Mouse (Mus musculus) liver, embryonic 15.5 days (tissue): ENCODE results near the gene Gm20388. TPM values are rescaled to one million over a fixed set of nuclear protein-coding genes. Genes with fewer than 3 reads are reported as not detected.

ENCODE experiments used
- ATAC-seq: fragments of 200-750 bp; cut with Nextera tagmentation; 2 replicates; pipeline ENCODE4 v1.8.0; 2017; ENCODE audit warnings: moderate number of reproducible peaks, mild to moderate bottlenecking, moderate library complexity; ENCODE audit not compliant: insufficient read depth
- H3K27ac ChIP-seq: fragments of 300-500 bp; sonication (generic); replicated peaks from 2 replicates; pipeline ENCODE4 v1.5.1; 2015; ENCODE audit warnings: mild to moderate bottlenecking, inconsistent platforms
- H3K27me3 ChIP-seq: fragments of 300-500 bp; sonication (generic); 2 replicates; pipeline ENCODE4 v1.6.1; 2015; ENCODE audit warnings: mild to moderate bottlenecking, inconsistent platforms
- H3K36me3 ChIP-seq: fragments of 300-500 bp; sonication (generic); replicated peaks from 2 replicates; pipeline ENCODE4 v1.6.1; 2015; ENCODE audit warnings: moderate library complexity, mild to moderate bottlenecking, inconsistent platforms
- H3K4me1 ChIP-seq: fragments of 300-500 bp; sonication (generic); replicated peaks from 2 replicates; pipeline ENCODE4 v1.6.1; 2015; ENCODE audit warnings: inconsistent platforms
- H3K4me2 ChIP-seq: fragments of 300-500 bp; sonication (generic); 2 replicates; pipeline ENCODE4 v1.6.1; 2015; ENCODE audit warnings: moderate library complexity, mild to moderate bottlenecking, inconsistent platforms
- H3K4me3 ChIP-seq: fragments of 300-500 bp; sonication (generic); replicated peaks from 2 replicates; pipeline ENCODE4 v1.5.1; 2015; ENCODE audit warnings: mild to moderate bottlenecking, inconsistent platforms
- H3K9ac ChIP-seq: fragments of 300-500 bp; sonication (generic); 2 replicates; pipeline ENCODE4 v1.6.1; 2015; ENCODE audit warnings: moderate library complexity, mild to moderate bottlenecking, inconsistent platforms
- H3K9me3 ChIP-seq: fragments of 300-500 bp; sonication (generic); replicated peaks from 2 replicates; pipeline ENCODE4 v1.6.1; 2016; ENCODE audit warnings: inconsistent platforms
- WGBS: fragments of 180-500 bp; shearing (Covaris S2); methylation state at CpG from one replicate; pipeline ENCODE4 v1.1.7; 2015; ENCODE audit warnings: mixed read lengths; ENCODE audit not compliant: insufficient replicate concordance; 5-methylcytosine and 5-hydroxymethylcytosine counted together
- polyA plus RNA-seq: library from polyadenylated mRNA; unstranded; fragments of >200 nt; fragmentation: Nextera tagmentation; extraction: Ambion mirVana; gene quantifications from 2 replicates; pipeline ENCODE4 v1.2.1, GENCODE M21; 2015

Gm20388 gene
- polyA plus RNA-seq, 1 experiment from 2014 or later, result not detected

DNA sequence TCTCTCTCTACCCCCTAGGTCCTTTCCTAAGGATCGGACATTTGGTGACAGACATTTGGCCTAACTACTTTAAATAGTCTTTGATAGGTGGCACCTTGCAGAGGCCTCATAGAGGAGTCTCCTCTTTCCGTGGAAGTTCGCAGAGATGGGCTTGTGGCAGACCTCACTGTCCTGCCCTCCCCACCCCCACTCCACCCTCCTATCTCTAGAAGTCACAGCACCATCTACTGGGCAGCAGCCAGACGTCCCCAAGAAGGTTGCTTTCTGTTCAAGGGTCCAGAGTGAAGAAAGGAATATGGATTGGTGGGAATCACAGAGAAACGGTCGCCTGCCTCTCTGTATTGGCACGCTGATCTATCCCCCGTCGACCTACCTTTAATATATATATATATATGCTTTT, 1482.5 kb downstream of the Gm20388 start:
- WGBS, result 12% methylated on average over 9 of the region's 9 CpGs
- no peaks in the 10 kb centered on the region for H3K36me3 ChIP-seq
- no peak overlapping the region for H3K4me3 ChIP-seq
- no peak overlapping the region for H3K9ac ChIP-seq
- no peaks in the 10 kb centered on the region for H3K4me1 ChIP-seq
- no peaks in the 10 kb centered on the region for H3K9me3 ChIP-seq
- peaks cover 60% of the 10 kb centered on the region for H3K27me3 ChIP-seq
- no peak overlapping the region for H3K27ac ChIP-seq
- ATAC-seq, result no peak
- H3K4me2 ChIP-seq, result no peak overlapping the region

DNA sequence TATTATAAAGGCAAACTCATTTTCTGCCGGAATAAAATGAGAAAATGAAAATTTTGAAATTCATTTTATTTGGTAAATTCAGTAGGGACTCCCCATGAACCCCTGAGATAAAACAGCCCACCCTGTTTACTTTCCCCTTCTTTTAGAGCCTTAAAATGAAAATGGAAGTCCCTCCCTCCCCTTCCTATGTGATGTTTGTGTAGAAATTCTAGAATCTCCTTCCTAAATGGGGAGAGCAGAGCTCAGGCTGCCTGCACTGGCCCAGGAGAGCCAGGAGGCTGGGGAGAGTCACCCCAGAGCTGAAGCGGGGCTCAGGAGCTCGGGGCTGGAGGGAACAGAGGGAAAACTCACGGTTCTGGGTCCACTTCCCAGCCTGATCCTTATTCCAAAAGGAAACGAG, 1484.0 kb downstream of the Gm20388 start:
- H3K4me3 ChIP-seq, result no peak overlapping the region
- no peaks in the 10 kb centered on the region for H3K36me3 ChIP-seq
- no peak overlapping the region for H3K27ac ChIP-seq
- peaks cover 60% of the 10 kb centered on the region for H3K27me3 ChIP-seq
- peaks cover 3% of the 10 kb centered on the region; the same call in 1 of the 2 replicates for H3K4me1 ChIP-seq
- H3K9me3 ChIP-seq, result no peaks in the 10 kb centered on the region
- H3K4me2 ChIP-seq, result no peak overlapping the region
- 38% methylated on average over 5 of the region's 5 CpGs for WGBS
- ATAC-seq, result no peak
- no peak overlapping the region for H3K9ac ChIP-seq

DNA sequence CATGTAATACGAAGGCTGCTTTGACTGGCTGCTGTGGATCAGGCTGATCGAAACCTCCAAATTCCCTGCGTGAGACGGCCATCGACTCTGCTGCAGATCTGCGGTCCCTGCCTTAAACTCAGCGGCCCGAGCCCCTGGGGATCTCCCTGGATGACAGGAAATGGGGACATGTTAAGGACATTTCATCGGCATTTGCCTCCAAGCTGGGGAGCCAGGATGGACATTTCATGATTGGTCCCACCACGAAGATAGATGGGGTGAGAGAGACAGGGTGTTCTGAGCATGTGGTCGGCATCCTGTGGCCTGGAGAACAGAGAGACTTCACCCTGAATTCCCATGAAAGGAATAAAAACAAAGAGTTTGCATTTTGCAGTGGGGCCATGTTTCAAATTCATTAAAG, 1484.7 kb downstream of the Gm20388 start:
- 61% methylated on average over 11 of the region's 11 CpGs for WGBS
- Histone ChIP-seq H3K4me3 (no peak overlapping the region), H3K4me1 (peaks cover 5% of the 10 kb centered on the region; the same call in 1 of the 2 replicates), H3K9ac (no peak overlapping the region), H3K4me2 (no peak overlapping the region), H3K9me3 (no peaks in the 10 kb centered on the region), H3K27ac (no peak overlapping the region), H3K36me3 (no peaks in the 10 kb centered on the region), H3K27me3 (peaks cover 59% of the 10 kb centered on the region)
- ATAC-seq, result no peak

DNA sequence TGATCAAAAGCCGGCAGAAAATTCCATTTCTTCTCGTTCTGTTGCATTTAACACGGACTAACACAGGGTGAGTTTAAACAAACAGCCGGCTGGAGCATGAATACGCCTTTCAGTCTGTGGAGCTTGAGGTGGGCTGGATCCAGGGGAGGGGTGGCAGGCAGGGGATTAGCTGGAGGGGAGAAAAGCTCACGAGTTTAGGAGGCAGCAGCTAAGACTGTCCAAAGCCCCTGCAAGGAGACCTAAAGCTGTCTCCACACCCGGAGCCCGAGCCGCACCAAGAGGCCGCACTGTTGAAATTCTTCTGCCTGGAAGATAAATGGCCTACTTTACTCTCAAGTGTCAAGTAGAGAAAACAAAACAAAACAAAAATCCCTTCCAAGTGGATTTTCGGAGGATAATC, 1485.5 kb downstream of the Gm20388 start:
- Histone ChIP-seq H3K36me3 (no peaks in the 10 kb centered on the region), H3K9ac (no peak overlapping the region), H3K4me3 (no peak overlapping the region), H3K27me3 (peaks cover 50% of the 10 kb centered on the region), H3K9me3 (no peaks in the 10 kb centered on the region), H3K4me2 (no peak overlapping the region), H3K27ac (no peak overlapping the region), H3K4me1 (peaks cover 5% of the 10 kb centered on the region; the same call in 1 of the 2 replicates)
- WGBS, result 47% methylated on average over 11 of the region's 11 CpGs
- ATAC-seq, result no peak

DNA sequence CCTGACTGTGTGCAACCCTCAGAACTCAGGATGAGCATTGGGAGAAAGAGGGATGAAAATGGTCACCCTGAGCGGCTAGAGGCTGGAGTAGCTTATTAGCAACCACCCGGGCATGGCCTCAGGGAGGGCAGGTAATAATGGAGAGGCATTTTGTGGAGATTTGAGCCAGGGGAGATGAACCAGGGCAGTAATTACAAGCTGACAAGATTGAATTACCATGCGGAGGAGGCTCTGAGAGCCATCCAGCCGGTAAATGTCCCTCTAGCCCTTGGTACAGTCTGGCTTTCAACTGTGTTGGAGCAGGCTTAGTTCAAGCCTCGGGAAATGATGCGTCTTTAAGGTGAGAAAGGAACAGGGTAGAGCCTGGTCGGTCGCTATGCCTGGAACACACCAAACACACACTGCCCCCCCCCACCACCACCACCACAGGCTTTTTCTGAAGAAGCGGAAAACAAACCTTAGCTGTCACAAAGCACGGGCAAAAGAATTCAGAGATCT, 1486.6 kb downstream of the Gm20388 start:
- H3K9me3 ChIP-seq, result no peaks in the 10 kb centered on the region
- H3K4me1 ChIP-seq, result peaks cover 5% of the 10 kb centered on the region; the same call in 1 of the 2 replicates
- H3K9ac ChIP-seq, result no peak overlapping the region
- WGBS, result 54% methylated on average over 10 of the region's 10 CpGs
- H3K36me3 ChIP-seq, result no peaks in the 10 kb centered on the region
- no peak overlapping the region for H3K4me3 ChIP-seq
- ATAC-seq, result no peak
- no peak overlapping the region for H3K4me2 ChIP-seq
- H3K27ac ChIP-seq, result no peak overlapping the region
- peaks cover 41% of the 10 kb centered on the region for H3K27me3 ChIP-seq

DNA sequence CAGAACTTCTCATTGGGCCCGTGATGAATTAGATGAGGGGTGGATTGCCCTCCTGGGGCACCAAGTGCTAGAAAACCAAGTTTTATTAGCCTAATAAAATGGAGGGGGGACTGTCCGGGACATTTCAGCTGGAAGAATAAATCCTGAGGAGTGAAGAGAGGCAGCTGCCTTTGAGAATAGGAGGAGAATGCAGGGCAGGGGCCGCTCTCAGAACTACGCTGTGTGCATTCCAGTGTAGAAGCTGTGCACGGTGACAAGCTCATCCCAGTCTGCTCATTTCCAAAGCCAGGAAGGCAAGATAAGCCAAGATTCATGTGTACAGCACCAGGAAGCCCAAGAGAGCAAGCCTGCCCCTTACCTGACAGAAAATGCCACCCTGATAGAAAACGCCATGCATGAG, 1487.4 kb downstream of the Gm20388 start:
- H3K4me2 ChIP-seq, result no peak overlapping the region
- no peak overlapping the region for H3K4me3 ChIP-seq
- H3K36me3 ChIP-seq, result no peaks in the 10 kb centered on the region
- peaks cover 33% of the 10 kb centered on the region for H3K27me3 ChIP-seq
- no peak overlapping the region for H3K27ac ChIP-seq
- H3K9me3 ChIP-seq, result no peaks in the 10 kb centered on the region
- H3K4me1 ChIP-seq, result peaks cover 5% of the 10 kb centered on the region; the same call in 1 of the 2 replicates
- no peak overlapping the region for H3K9ac ChIP-seq
- WGBS, result 51% methylated on average over 6 of the region's 6 CpGs
- no peak for ATAC-seq

DNA sequence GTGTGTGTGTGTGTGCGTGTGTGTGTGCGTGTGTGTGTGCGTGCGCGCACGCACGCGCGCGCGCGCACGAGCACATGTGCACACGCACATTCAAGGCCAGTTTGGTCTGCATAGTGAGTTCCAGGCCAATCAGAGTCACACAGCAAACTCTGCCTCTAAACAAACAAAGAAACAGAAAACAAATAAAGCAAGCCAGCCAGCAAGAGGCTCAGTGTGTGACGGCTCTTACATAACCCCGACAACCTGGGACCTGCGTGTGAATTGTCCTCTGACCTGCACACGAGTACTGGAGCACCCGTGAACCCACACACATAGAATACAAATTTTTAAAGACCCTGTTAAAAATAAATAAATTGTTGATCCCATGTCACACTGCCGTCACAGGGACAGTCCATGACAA, 1488.1 kb downstream of the Gm20388 start:
- H3K4me1 ChIP-seq, result peaks cover 5% of the 10 kb centered on the region; the same call in 1 of the 2 replicates
- no peak for ATAC-seq
- no peak overlapping the region for H3K4me2 ChIP-seq
- WGBS, result 84% methylated on average over 20 of the region's 20 CpGs
- no peaks in the 10 kb centered on the region for H3K9me3 ChIP-seq
- H3K36me3 ChIP-seq, result no peaks in the 10 kb centered on the region
- H3K4me3 ChIP-seq, result no peak overlapping the region
- no peak overlapping the region for H3K27ac ChIP-seq
- peaks cover 27% of the 10 kb centered on the region for H3K27me3 ChIP-seq
- H3K9ac ChIP-seq, result no peak overlapping the region

DNA sequence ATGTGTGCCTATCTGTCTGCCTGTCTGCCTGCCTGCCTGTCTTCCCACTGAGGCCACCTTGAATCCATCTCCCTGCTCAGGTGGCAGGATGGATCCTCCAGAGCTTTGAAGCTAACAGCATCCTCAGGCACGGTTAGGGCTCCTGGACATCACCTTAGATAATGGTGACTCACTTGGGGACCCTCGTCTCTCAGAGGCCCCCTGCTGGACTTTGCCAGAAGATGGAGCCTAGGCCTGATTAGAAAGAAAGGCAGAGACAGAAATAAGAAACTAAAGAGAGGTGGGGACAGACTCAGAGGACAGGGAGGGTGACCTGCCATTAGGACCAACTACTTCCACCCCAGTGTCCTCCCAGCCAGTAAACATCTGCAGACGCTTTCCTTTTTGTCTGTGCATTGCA, 1488.5 kb downstream of the Gm20388 start:
- WGBS, result 43% methylated on average over 3 of the region's 3 CpGs
- Histone ChIP-seq H3K27ac (no peak overlapping the region), H3K4me3 (no peak overlapping the region), H3K4me1 (peaks cover 5% of the 10 kb centered on the region; the same call in 1 of the 2 replicates), H3K4me2 (no peak overlapping the region), H3K36me3 (no peaks in the 10 kb centered on the region), H3K27me3 (peaks cover 23% of the 10 kb centered on the region), H3K9ac (no peak overlapping the region), H3K9me3 (no peaks in the 10 kb centered on the region)
- no peak for ATAC-seq

DNA sequence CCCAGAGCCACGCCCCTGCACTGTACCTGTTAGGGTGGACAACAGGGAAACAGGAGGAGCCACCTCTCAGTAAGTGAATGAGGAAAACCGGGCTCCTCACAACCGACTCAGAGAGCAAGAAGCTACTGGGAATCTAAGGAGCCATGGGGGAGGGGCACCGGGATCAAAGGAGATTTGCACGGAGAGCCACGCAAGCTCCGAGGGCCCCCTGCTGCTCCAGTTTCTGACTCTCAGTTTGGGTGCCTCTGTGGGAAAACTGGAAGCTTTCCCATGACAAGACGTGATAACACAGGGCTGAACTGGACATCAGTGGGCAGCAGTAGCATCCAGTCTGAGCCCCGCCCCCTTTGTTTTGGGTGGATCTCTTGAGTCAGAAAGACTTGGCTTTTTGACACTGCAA, 1489.9 kb downstream of the Gm20388 start:
- 26% methylated on average over 9 of the region's 9 CpGs for whole genome bisulfite sequencing
- H3K4me2 ChIP-seq, result no peak overlapping the region
- H3K27me3 ChIP-seq, result peaks cover 15% of the 10 kb centered on the region
- H3K27ac ChIP-seq, result no peak overlapping the region
- H3K9me3 ChIP-seq, result no peaks in the 10 kb centered on the region
- no peak overlapping the region for H3K4me3 ChIP-seq
- peaks cover 5% of the 10 kb centered on the region; the same call in 1 of the 2 replicates for H3K4me1 ChIP-seq
- no peak for ATAC-seq
- no peak overlapping the region for H3K9ac ChIP-seq
- no peaks in the 10 kb centered on the region for H3K36me3 ChIP-seq

DNA sequence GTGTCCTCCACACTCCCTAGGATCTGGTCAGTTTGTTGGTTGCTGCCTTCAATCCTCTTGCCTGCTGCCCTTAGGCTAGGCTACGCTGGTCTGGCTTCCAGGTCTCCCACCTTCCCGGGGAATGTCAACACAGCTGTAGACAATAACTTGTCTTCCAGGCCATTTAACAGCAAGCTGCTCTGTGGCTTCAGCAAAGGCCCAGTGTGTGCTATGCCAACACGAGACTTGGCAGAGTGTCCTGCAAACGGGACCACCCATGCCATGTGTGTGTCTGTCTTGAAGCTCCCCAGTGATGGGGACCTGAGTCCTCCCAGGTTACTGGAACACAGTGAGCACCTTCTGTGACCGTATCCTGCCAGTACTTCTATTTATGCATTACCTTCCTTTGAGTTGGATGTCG, 1493.2 kb downstream of the Gm20388 start:
- H3K4me1 ChIP-seq, result peaks cover 5% of the 10 kb centered on the region; the same call in 1 of the 2 replicates
- no peak overlapping the region for H3K27ac ChIP-seq
- H3K27me3 ChIP-seq, result no peaks in the 10 kb centered on the region
- ATAC-seq, result no peak
- H3K36me3 ChIP-seq, result no peaks in the 10 kb centered on the region
- WGBS, result 71% methylated on average over 6 of the region's 6 CpGs
- H3K4me3 ChIP-seq, result no peak overlapping the region
- no peaks in the 10 kb centered on the region for H3K9me3 ChIP-seq
- no peak overlapping the region for H3K9ac ChIP-seq
- H3K4me2 ChIP-seq, result no peak overlapping the region

DNA sequence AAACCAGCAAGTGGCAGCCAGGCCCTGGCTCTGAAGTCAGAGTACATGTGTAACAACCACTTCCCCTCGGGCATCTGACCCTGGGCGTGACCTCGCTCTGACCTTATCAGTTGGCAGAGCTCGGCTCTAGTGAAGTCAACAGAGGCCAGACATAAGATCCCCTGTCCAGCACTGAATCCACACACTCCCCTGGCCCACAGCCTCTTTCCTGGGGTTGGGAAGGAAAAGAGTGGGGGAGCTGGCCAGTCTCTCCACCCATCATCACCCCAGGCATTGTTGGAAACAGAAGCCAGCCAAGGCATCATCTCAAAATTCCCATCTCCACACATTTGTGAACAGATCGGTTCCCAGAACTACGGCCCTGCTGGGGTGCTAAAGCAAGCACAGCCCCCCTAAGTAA, 1507.4 kb downstream of the Gm20388 start:
- no peak for ATAC-seq
- no peaks in the 10 kb centered on the region for H3K27me3 ChIP-seq
- no peaks in the 10 kb centered on the region for H3K9me3 ChIP-seq
- WGBS, result 26% methylated on average over 6 of the region's 6 CpGs
- H3K4me3 ChIP-seq, result no peak overlapping the region
- H3K4me2 ChIP-seq, result peak overlapping the region; percentile 25; the same call in 1 of the 2 replicates
- no peaks in the 10 kb centered on the region for H3K36me3 ChIP-seq
- peaks cover 8% of the 10 kb centered on the region; the same call in 1 of the 2 replicates for H3K4me1 ChIP-seq
- no peak overlapping the region for H3K27ac ChIP-seq
- no peak overlapping the region for H3K9ac ChIP-seq

DNA sequence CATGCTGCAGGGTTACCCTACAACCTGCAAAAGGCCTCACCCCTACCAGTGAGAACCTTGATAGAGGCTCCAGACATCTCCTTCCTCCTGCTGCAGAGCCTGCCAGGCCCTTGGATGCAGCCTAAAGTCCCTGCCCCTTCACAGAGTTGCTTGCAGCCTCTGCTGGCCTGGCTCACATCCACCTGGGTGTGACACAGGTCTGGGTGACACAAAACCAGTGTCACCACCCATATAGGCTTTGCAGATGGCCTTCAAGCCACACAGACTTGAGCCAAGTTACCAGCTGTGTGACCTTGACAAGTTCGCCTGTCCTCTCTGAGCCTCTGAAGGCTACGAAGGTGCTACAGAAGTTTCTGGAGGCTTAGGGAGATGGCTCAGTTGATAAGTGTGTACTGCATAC, 1508.9 kb downstream of the Gm20388 start:
- H3K9ac ChIP-seq, result no peak overlapping the region
- no peaks in the 10 kb centered on the region for H3K9me3 ChIP-seq
- H3K36me3 ChIP-seq, result no peaks in the 10 kb centered on the region
- no peak overlapping the region for H3K4me3 ChIP-seq
- 72% methylated on average over 2 of the region's 2 CpGs for WGBS
- ATAC-seq, result no peak
- H3K4me2 ChIP-seq, result no peak overlapping the region
- H3K4me1 ChIP-seq, result peaks cover 8% of the 10 kb centered on the region; the same call in 1 of the 2 replicates
- H3K27me3 ChIP-seq, result no peaks in the 10 kb centered on the region
- no peak overlapping the region for H3K27ac ChIP-seq
